Mouse (Mus musculus) spleen, postnatal 0 days (tissue): ENCODE data around the gene Ripor1. TPM values are rescaled to one million over a fixed set of nuclear protein-coding genes. Genes with fewer than 3 reads are reported as not detected.

Experiments used
- microRNA counts: library from miRNA; unstranded; fragments of <30 nt; microRNA quantifications from one replicate; lab custom pipeline; 2015
- polyA plus RNA-seq: library from polyadenylated mRNA; unstranded; fragments of >200 nt; fragmentation: Nextera tagmentation; extraction: Ambion mirVana; gene quantifications from 2 replicates; pipeline ENCODE4 v1.2.1, GENCODE M21; 2015

Gene Ripor1
- polyA plus RNA-seq, result 11.4 and 14.0 TPM in 2 replicates

DNA sequence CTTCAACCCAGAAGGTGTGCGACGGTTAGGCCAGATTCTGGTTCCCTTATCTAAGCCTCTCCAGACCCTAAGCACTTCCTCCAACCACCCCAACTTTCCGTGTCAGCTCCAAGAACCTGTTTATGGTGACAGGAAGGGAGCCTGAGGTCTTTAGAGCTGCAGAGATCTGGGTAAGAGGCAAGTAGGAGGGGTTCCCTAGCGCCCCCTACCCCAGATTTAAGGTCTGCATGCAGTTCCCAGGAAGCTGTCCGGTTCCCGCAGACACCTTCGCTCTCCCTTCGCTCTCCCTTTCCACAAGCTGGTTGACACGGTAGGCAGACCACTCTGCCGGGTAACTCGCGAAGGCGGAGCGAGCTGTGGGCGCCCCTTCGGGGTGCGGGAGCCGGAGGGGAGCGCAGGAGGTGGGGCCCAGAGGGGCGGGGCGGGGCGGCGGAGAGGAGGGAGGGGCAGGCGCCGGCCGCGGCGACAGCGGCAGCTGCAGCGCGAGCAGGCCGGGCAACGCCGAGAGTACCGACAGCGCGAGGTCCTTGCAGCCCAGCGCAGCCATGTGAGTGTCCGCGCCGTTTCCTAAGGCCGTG is at the start of gene Ripor1:
Gene Ripor1, plus strand, starts transcription at position 452 of the 578 bp plus-strand sequence.

DNA sequence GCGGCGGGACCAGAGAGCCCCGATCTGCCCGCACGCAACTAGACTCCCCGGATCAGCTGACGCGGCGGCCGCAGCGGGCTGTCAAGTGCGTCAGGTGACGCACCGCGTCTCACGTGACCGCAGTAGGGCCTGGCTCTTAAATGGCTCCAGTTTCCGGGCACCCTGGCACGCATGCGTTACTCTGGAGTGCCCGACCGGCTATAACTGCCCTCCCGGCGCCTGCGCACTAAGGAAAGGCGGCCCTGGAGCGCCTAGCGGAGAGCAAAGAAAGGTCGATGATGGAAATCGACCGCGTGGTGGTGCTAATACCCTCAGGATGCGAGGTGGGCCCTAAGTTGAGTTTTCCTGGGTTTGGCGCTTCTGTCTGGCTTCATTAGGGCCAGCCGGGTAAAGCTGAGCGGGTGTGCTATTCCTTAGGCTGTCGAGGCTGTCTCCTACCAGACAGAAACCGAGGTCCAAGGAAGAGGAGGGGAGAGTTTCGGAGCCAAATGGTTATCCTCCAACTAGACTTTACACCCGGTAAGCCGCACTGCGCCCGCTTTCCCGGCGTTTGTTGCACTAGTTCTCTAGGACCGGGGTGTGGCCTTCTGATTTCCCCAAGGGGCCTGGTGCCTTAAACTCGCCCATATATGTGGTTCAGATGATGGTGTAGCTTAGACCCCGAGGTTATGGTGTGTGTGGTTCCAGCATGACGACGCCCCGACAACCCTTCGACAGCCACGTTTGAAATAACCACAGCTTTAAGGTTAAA is 38.9 kb upstream of the Ripor1 start, which contains the start of gene Atp6v0d1:
Gene Atp6v0d1, minus strand, starts transcription at position 96 of the 751 bp plus-strand sequence.

GRCm38 (mm10) chr8:105636018-105636962 is 31.2 kb downstream of the Ripor1 start, which contains the start of gene Ctcf:
Ctcf (plus strand) TSS chr8:105636568.

GRCm38 (mm10) chr8:105636963-105637510 is 32.0 kb downstream of the Ripor1 start, which contains the start of gene Agrp:
Agrp (minus strand) TSS chr8:105637393.

MicroRNAs within 50 kb of the gene (microRNA counts, 519-probe panel; counts per million panel counts)
- microRNA mmu-miR-1966 (lab: Ali Mortazavi, UCI), result 88.3 counts per million

Other genes with a start within 250 kb of the Ripor1 start
- 0.11 and 0.12 TPM in 2 replicates for gene Plekhg4, start 232.0 kb upstream of the Ripor1 start, polyA plus RNA-seq
- gene Kctd19, start 191.8 kb upstream of the Ripor1 start, polyA plus RNA-seq, result 0.15 TPM in 1 of 2 replicates, not detected in the other
- 0.25 and 0.44 TPM in 2 replicates for gene Lrrc36, start 191.7 kb upstream of the Ripor1 start, polyA plus RNA-seq
- 6.6 and 9.6 TPM in 2 replicates for gene Tppp3, start 133.7 kb upstream of the Ripor1 start, polyA plus RNA-seq
- 6.8 and 10.3 TPM in 2 replicates for gene Zdhhc1, start 108.4 kb upstream of the Ripor1 start, polyA plus RNA-seq
- 1.1 and 2.4 TPM in 2 replicates for gene Hsd11b2, start 86.5 kb upstream of the Ripor1 start, polyA plus RNA-seq
- 63.4 and 73.0 TPM in 2 replicates for gene Atp6v0d1, start 39.2 kb upstream of the Ripor1 start, polyA plus RNA-seq
- 95.3 and 95.7 TPM in 2 replicates for gene Ctcf, start 31.3 kb downstream of the Ripor1 start, polyA plus RNA-seq
- 0.34 TPM in 1 of 2 replicates, not detected in the other for gene Agrp, start 32.1 kb downstream of the Ripor1 start, polyA plus RNA-seq
- gene Carmil2, start 81.0 kb downstream of the Ripor1 start, polyA plus RNA-seq, result 1.6 and 2.0 TPM in 2 replicates
- 37.3 and 37.4 TPM in 2 replicates for gene Acd, start 95.8 kb downstream of the Ripor1 start, polyA plus RNA-seq
- gene Pard6a, start 95.9 kb downstream of the Ripor1 start, polyA plus RNA-seq, result 10.8 and 12.9 TPM in 2 replicates
- not detected in 2 replicates for gene 4933405L10Rik, start 102.4 kb downstream of the Ripor1 start, polyA plus RNA-seq
- 8.8 and 9.2 TPM in 2 replicates for gene Enkd1, start 103.0 kb downstream of the Ripor1 start, polyA plus RNA-seq
- gene Gfod2, start 153.4 kb downstream of the Ripor1 start, polyA plus RNA-seq, result 3.8 and 4.0 TPM in 2 replicates
- 43.9 and 49.2 TPM in 2 replicates for gene Ranbp10, start 222.1 kb downstream of the Ripor1 start, polyA plus RNA-seq
- 0.22 and 0.23 TPM in 2 replicates for gene Tsnaxip1, start 222.5 kb downstream of the Ripor1 start, polyA plus RNA-seq
- 21.0 and 21.1 TPM in 2 replicates for gene Cenpt, start 248.0 kb downstream of the Ripor1 start, polyA plus RNA-seq
- gene Thap11, start 249.9 kb downstream of the Ripor1 start, polyA plus RNA-seq, result 33.8 and 34.9 TPM in 2 replicates